Mouse (Mus musculus) skeletal muscle tissue, adult 2 months (tissue): ENCODE results near the gene Glt28d2.

Experiments
- DNase-seq: peaks from one replicate; pipeline ENCODE4 v3.0.0-alpha.2; 2012; ENCODE audit warnings: low read depth, low spot score

Glt28d2 gene

DNA sequence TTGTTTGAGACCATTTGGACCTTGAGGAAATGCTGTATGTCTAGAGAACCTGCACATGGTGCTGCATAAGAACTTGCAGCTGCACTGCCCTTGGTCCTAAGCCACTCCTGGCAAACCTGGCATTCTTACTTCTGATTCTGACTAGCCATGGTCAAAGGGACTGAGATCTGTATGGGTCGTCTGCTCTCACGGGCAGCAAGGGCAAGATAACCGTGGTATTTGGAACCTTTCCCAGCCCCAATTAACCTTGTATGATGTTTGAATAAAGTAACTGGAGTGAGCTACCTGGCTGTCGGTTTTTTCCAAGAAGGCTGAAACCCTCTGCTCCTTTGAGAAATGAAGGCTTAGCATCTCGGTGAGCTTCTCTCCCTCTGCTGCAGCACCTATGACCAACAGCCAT is 8.4 kb downstream of the Glt28d2 start:
- no peak for DNase-seq

- DNase-seq = no peak
These were observed 23.3 kb downstream of the Glt28d2 start for GRCm38 (mm10) chr3:85863996-85864395.

- peak; percentile 65 for DNase-seq
These were observed 24.4 kb downstream of the Glt28d2 start for GRCm38 (mm10) chr3:85862886-85863285.

- DNase-seq = no peak
These were observed 26.3 kb downstream of the Glt28d2 start for GRCm38 (mm10) chr3:85860996-85861395.

DNA sequence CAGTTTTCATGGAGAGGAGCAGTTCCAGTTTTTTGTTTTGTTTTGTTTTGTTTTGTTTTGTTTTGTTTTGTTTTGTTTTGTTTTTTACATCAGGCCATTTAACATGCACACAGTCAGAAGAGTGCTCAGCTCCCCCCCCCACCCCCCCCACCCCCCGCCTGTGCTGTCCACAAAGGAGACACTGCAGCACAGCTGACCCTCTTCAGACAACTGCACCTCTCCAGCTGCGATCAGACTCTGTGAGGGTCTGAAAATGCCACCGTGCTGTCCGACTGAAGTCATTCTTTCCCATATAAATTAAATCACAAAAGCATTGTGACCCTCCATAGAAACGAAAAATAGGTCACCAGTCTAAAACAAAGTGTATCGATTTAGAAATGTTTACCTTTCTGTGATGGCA is 28.0 kb downstream of the Glt28d2 start:
- no peak for DNase-seq

DNA sequence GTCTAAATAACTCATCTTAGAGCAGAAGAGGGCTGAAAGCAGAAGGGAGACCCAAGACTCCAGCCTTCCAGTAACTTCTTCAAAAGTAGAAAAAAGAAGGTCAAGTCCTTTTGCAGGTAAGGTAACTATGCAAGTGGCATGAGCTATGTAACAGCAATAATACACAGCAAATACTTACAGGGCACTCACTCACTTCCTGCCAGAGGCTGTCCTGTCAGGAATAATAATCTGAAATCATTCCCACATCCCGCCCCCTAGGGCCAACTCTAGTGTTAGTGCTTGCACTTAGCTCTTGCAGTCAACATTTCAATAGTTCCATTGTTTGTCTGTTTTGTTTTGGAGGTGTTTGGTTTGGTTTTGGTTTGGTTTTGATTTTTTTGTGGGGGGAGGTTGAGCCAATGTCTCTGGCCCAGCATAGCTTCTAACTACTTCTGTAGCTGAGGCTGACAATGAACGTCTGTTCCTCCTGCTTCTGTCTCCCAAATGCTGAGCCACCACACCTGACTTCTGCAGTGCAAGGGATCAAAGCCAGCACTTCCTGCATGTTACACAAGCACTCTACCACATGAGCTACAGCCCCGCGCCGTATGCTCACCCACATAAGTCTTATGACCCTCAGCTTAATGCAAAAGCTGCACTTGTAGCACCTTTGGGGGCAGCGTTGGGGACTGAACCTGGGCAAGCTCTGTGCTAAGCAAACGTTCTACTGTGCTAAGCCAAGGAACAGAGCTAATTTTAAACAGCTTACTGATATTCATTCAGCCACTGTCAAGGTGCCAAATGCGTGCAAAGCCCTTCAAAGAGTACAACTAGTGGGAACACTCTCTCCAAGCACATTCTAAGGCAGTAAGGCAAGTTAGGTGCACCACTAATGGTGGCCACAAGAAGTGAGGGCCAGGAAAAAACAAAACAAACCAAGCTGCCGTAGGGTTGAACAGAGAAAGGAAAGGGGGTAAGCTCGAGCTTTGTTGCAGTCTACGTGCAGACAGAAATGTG is 28.9 kb downstream of the Glt28d2 start:
- peak; percentile 79 for DNase-seq

DNA sequence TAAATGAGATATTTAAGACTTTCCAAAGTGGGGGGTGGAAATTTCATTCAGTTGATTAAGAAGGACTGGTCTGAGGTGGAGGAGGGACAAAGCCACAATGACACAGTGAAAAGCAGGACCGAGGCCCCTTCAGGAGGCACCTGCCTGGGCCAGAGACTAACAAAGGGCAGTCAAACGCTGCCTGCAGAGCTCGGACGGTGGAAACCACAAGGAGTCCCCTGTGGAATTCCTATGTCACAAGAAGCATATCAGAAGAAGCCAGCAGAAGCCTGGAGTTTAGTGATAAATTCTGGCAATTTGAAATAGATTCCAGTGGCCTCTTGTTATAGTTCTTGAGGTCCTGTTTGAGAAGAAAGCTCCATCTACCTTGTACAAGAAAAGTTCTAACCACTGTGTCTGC is 30.2 kb downstream of the Glt28d2 start:
- DNase-seq = no peak

DNA sequence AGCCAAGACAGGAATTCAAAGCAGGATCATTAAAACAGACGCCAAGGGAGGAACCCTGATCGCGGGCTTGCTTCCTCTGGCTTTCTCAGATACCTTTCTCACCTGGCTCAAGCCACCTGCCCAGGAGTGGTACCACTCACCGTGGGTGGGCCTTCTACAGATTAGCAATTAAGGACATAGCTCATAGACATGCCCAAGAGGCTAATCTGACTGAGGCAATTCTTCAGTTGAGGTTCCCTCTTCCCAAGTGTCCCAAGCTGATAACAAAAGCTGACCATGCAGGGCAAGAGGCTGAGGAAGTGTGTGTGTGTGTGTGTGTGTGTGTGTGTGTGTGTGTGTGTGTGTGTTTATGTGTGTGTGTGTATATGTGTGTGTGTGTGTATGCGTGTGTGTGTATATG is 31.4 kb downstream of the Glt28d2 start:
- no peak for DNase-seq

GRCm38 (mm10) chr3:85855043-85855442 is 32.3 kb downstream of the Glt28d2 start:
- no peak for DNase-seq

DNA sequence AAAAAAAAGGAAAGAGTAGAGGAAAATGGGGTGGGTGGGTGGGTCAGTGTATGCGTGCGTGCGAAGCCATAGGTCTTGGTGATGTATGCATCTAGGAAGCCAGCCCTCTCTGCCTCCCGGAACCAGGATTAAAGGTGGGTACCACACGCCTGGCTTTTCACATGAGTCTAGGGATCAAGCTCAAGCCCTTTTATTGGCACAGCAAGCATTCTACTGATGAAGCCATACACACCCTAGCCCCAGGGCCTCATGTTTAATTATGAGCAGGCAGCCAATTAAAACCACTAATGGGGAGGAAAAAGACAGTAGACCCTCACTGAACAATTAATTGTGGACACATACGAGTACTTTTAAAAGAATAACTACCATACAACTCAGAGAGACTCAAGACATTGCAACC is 33.2 kb downstream of the Glt28d2 start:
- DNase-seq = no peak

- DNase-seq = no peak
These were observed 33.6 kb downstream of the Glt28d2 start for GRCm38 (mm10) chr3:85853715-85854114.

- DNase-seq = no peak
These were observed 37.2 kb downstream of the Glt28d2 start for GRCm38 (mm10) chr3:85850079-85850478.

DNA sequence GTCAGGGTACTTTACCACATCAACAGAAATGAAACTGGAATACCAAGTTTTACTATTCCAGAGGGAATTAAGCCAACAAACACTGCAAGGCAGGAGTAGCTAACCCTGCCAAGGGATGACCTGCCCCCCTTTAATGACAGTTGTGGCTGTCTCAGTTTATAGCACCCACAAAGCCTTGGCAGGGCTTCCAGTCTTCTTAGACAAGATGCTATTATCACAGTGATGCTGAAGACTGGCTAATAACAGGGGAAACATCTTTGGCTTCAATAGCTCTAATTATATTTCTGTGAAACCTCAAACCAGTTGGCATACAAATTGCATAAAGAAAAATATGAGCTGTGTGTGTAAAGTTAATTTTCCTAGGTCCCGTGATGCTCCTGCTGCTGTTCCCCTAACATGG is 41.0 kb downstream of the Glt28d2 start:
- DNase-seq = no peak

GRCm38 (mm10) chr3:85845341-85845740 is 42.0 kb downstream of the Glt28d2 start:
- DNase-seq = no peak

DNA sequence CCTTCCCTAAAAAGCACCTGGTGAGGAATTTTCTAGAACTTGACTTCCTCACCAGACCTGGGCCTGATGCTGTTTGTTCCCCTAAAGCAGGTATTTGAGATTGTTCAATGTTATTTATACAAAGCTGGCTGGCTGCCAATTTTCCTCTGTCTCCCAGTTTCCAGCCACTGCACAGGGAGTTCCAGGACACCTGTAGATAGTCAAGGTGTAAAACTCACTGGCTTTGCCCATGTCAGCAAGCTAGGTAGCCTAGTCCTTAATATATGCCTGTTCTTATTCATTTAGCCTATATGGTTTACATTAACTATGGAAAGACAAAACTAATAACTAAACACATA is 44.5 kb downstream of the Glt28d2 start:
- no peak for DNase-seq

GRCm38 (mm10) chr3:85842177-85842880 is 45.0 kb downstream of the Glt28d2 start:
- no peak for DNase-seq

GRCm38 (mm10) chr3:85841454-85842176 is 45.7 kb downstream of the Glt28d2 start:
- no peak for DNase-seq

- DNase-seq = peak; percentile 22
These were observed 53.7 kb downstream of the Glt28d2 start for GRCm38 (mm10) chr3:85833627-85834026.

- no peak for DNase-seq
These were observed 54.7 kb downstream of the Glt28d2 start for GRCm38 (mm10) chr3:85832490-85833155.

GRCm38 (mm10) chr3:85831785-85832184 is 55.5 kb downstream of the Glt28d2 start:
- DNase-seq = no peak

DNA sequence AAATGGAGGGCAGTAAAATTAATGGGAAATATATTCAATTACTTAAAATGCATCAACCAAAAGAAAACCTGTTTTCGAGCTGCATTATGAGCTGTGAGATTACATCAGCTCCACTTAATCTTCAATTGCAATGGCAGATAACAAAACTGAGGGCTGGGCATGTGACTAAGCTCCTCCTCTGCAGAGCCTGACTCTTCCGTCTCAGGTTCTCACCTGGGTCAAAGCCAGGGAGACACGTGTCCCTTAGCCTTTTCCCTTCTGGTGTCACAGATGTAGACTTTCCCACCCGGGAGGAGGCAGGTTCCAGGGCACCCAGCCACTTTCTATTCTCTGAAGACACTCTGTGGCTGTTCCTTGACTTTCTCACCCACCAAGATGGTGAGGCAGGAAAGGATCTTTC is 58.3 kb downstream of the Glt28d2 start:
- DNase-seq = peak; percentile 32

DNA sequence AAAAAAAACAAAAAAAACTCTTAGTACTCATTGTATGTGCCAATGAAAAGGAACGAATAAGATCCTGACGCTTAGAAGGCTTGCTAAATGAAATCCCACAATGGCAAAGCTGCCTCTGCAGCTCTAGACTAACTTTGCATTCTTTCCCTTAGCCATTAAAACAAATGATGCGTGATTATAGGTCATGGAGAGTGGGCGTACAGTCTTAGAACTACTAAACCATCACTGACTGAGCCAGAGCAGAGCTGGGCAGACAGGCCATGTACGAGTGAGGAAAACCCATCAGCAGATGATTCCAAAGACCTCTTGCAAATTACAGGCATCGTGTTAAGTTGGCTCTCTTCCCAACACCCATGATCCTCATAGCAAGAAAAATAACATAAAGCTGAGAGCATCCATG is 59.5 kb downstream of the Glt28d2 start:
- DNase-seq = no peak
